Comparison of ENCODE assay signal across 8 mouse cellular contexts in the genomic region with DNA sequence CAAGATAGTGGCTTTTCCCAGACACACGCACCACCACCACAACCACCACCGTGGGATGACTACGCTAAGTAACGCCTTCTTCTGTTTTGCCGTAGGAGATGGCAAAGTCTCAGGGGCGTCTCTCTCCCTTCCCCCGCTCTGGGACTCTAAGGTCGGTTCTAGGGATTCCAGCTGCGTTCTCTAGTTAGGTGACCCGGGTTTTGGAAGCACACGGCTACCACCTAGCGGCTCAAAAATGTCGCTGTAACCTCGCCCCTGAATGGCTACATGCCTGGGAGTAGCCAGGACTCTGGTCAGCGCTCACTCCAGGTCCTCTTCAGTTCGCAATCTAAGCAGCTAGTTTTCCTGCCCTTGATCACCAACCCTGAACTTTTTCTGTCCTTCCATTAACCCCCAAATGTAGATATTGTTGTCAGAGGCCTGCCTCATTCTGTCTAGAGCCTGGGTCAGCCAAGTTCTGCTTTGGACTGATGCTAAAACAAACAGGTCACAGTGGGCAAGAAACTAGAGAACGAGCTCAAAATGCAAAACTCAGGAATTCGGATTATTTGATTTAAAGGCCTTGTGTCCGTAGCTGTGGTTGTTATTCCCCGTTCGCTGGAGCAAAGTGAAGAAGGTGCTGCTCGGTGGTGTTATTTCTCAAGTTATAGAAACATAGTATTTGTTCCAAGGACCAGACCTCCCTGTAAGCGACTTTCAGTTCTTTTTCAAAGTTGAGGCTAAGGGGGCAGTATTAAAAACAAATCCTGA. TPM values are rescaled to one million over a fixed set of nuclear protein-coding genes. Genes with fewer than 3 reads are reported as not detected.
DNase-seq lines count a peak whose midpoint lies in the region; ATAC-seq and TF ChIP-seq lines count a peak whose summit lies in the region.

No protein-coding gene starts in this region.

- H3K9me3 ChIP-seq in ES-E14 (ENCODE audit: control insufficient read depth, insufficient read depth, low read depth, low read length), result no peaks in the 10 kb centered on the region
- no peaks in the 10 kb centered on the region for H3K9me3 ChIP-seq in forebrain, embryonic 12.5 days
- no peaks in the 10 kb centered on the region for H3K9me3 ChIP-seq in heart, postnatal 0 days (replicated peaks; ENCODE audit: control insufficient read depth, low read length)
- H3K9me3 ChIP-seq in liver, embryonic 15.5 days (replicated peaks), result no peaks in the 10 kb centered on the region
- no peaks in the 10 kb centered on the region for H3K9me3 ChIP-seq in neural tube, embryonic 14.5 days (ENCODE audit: control insufficient read depth, low read length)

- H3K4me2 ChIP-seq in forebrain, embryonic 12.5 days, result peak overlapping the region; percentile 73
- H3K4me2 ChIP-seq in heart, postnatal 0 days (ENCODE audit: low read depth, low read length), result peak overlapping the region; percentile 91
- peak overlapping the region; percentile 67 for H3K4me2 ChIP-seq in liver, embryonic 15.5 days
- peak overlapping the region; percentile 82 for H3K4me2 ChIP-seq in neural tube, embryonic 14.5 days (ENCODE audit: low read depth, low read length)

- peak; percentile 89 for DNase-seq in ES-E14 (ENCODE audit: low read depth, low spot score)
- DNase-seq in c-Kit-positive CD71-positive TER-119-negative erythroid progenitor cells, embryonic 14.5 days (ENCODE audit: low read depth), result peak; percentile 66
- DNase-seq in heart, postnatal 0 days (ENCODE audit: low spot score), result peak; percentile 91
- peak; percentile 83 for DNase-seq in kidney, postnatal 25 days
- peak; percentile 69 for DNase-seq in testis, postnatal 14 days (ENCODE audit: low spot score)

- peaks cover 2 to 22% of the 10 kb centered on the region in 2 experiments; a peak in 3 of 4 replicates for H3K4me1 ChIP-seq in ES-E14 (ENCODE audit: control insufficient read depth in 2 of 2, insufficient read depth in 2 of 2, low read length in 2 of 2, poor library complexity in 1 of 2)
- H3K4me1 ChIP-seq in forebrain, embryonic 12.5 days, result peaks cover 44% of the 10 kb centered on the region
- peaks cover 23% of the 10 kb centered on the region for H3K4me1 ChIP-seq in heart, postnatal 0 days (ENCODE audit: control insufficient read depth, insufficient read depth)
- peaks cover 19% of the 10 kb centered on the region for H3K4me1 ChIP-seq in liver, embryonic 15.5 days (replicated peaks)
- peaks cover 18% of the 10 kb centered on the region; the same call in 1 of the 2 replicates for H3K4me1 ChIP-seq in neural tube, embryonic 14.5 days (ENCODE audit: control insufficient read depth, insufficient read depth, low read length)

- TF ChIP-seq EP300 in heart, postnatal 0 days (IDR thresholded peaks at IDR 0.05; ENCODE audit: low read depth), result no peak

- peaks cover 12% of the 10 kb centered on the region for H3K36me3 ChIP-seq in ES-E14 (ENCODE audit: control insufficient read depth, insufficient read depth, low read length, poor library complexity, severe bottlenecking)
- H3K36me3 ChIP-seq in forebrain, embryonic 12.5 days (replicated peaks), result peaks cover 36% of the 10 kb centered on the region
- H3K36me3 ChIP-seq in heart, postnatal 0 days (replicated peaks; ENCODE audit: control insufficient read depth, insufficient read depth, low read length), result peaks cover 29% of the 10 kb centered on the region
- H3K36me3 ChIP-seq in liver, embryonic 15.5 days (replicated peaks), result peaks cover 34% of the 10 kb centered on the region
- peaks cover 28% of the 10 kb centered on the region for H3K36me3 ChIP-seq in neural tube, embryonic 14.5 days (ENCODE audit: control insufficient read depth, insufficient read depth, low read length)

- H3K4me3 ChIP-seq in ES-E14 (ENCODE audit: insufficient read depth in 1 of 2, low read depth in 1 of 2, low read length in 2 of 2, poor library complexity in 1 of 2, severe bottlenecking in 1 of 2), result peak overlapping the region; percentile 54 to 78
- peak overlapping the region; percentile 59 for H3K4me3 ChIP-seq in forebrain, embryonic 12.5 days (replicated peaks)
- peak overlapping the region; percentile 72 for H3K4me3 ChIP-seq in heart, postnatal 0 days (ENCODE audit: low read depth, low read length)
- H3K4me3 ChIP-seq in liver, embryonic 15.5 days (replicated peaks), result peak overlapping the region; percentile 47
- H3K4me3 ChIP-seq in neural tube, embryonic 14.5 days (ENCODE audit: low read depth, low read length), result peak overlapping the region; percentile 62

- H3K27me3 ChIP-seq in forebrain, embryonic 12.5 days, result peaks cover 44% of the 10 kb centered on the region
- H3K27me3 ChIP-seq in heart, postnatal 0 days (ENCODE audit: control insufficient read depth, insufficient read depth, low read length), result no peaks in the 10 kb centered on the region
- peaks cover 60% of the 10 kb centered on the region for H3K27me3 ChIP-seq in liver, embryonic 15.5 days
- no peaks in the 10 kb centered on the region for H3K27me3 ChIP-seq in neural tube, embryonic 14.5 days (ENCODE audit: control insufficient read depth, insufficient read depth, low read length)

- H3K27ac ChIP-seq in ES-E14 (ENCODE audit: insufficient read depth, low read depth, low read length, poor library complexity, severe bottlenecking), result no peak overlapping the region
- no peak overlapping the region for H3K27ac ChIP-seq in forebrain, embryonic 12.5 days
- peak overlapping the region; percentile 88 for H3K27ac ChIP-seq in heart, postnatal 0 days (ENCODE audit: low read depth)
- no peak overlapping the region for H3K27ac ChIP-seq in liver, embryonic 15.5 days (replicated peaks)
- H3K27ac ChIP-seq in neural tube, embryonic 14.5 days (ENCODE audit: low read depth, low read length), result peak overlapping the region; percentile 74

- in situ Hi-C loops in ES-E14 (cut with MboI; ENCODE audit: low sequenced_read_pairs in 2 of 2, unreplicated experiment in 2 of 2), result no loop called here

- peak; percentile 85 for TF ChIP-seq CTCF in heart, postnatal 0 days (IDR thresholded peaks at IDR 0.05; ENCODE audit: low read depth)

- peak; percentile 68 for ATAC-seq in forebrain, embryonic 12.5 days (ENCODE audit: low FRiP score)
- ATAC-seq in heart, postnatal 0 days (ENCODE audit: insufficient read depth, low read depth), result peak; percentile 50
- ATAC-seq in liver, embryonic 15.5 days (ENCODE audit: insufficient read depth), result peak; percentile 64
- peak; percentile 68 for ATAC-seq in neural tube, embryonic 14.5 days (ENCODE audit: low read depth)

- H3K9ac ChIP-seq in ES-E14 (ENCODE audit: insufficient read depth, low read depth, low read length, poor library complexity, severe bottlenecking), result peak overlapping the region; percentile 18
- H3K9ac ChIP-seq in forebrain, embryonic 12.5 days, result no peak overlapping the region
- no peak overlapping the region for H3K9ac ChIP-seq in heart, postnatal 0 days (replicated peaks; ENCODE audit: low read depth, low read length)
- H3K9ac ChIP-seq in liver, embryonic 15.5 days, result no peak overlapping the region
- H3K9ac ChIP-seq in neural tube, embryonic 14.5 days (replicated peaks; ENCODE audit: low read depth, low read length), result peak overlapping the region; percentile 68; the same call in 1 of the 2 replicates

- 7% methylated on average over 23 of the region's 23 CpGs for WGBS in forebrain, embryonic 12.5 days
- 6% methylated on average over 23 of the region's 23 CpGs for WGBS in heart, postnatal 0 days
- WGBS in liver, embryonic 15.5 days (ENCODE audit: insufficient replicate concordance), result 4% methylated on average over 23 of the region's 23 CpGs
- 5% methylated on average over 23 of the region's 23 CpGs for WGBS in neural tube, embryonic 14.5 days

TF ChIP-seq in ES-E14, 5 proteins besides CTCF, POLR2A, EP300 and RAD21:
- no peak for TF ChIP-seq MAFK (IDR thresholded peaks at IDR 0.05; ENCODE audit: insufficient read depth, low read depth, low read length)

RNA-seq across cellular contexts. Expression of a gene that starts 1.3 kb away (rescaled TPM):
- 1.6 and 4.8 TPM in 2 replicates for total RNA-seq in ES-E14 (2012; rRNA removed)
- polyA plus RNA-seq in forebrain, embryonic 12.5 days (2016; fragmentation: Nextera tagmentation; extraction: Ambion mirVana), result 2.1 and 2.4 TPM in 2 replicates
- total RNA-seq in heart, postnatal 0 days (2014; rRNA removed; ENCODE audit: low replicate concordance), result 2.8 and 10.5 TPM in 2 replicates
- 10.7 and 10.8 TPM in 2 replicates for polyA plus RNA-seq in heart, postnatal 0 days (2015; fragmentation: Nextera tagmentation; extraction: Ambion mirVana)
- polyA plus RNA-seq in liver, embryonic 15.5 days (2015; fragmentation: Nextera tagmentation; extraction: Ambion mirVana), result 0.17 and 0.23 TPM in 2 replicates
- 11.0 and 11.4 TPM in 2 replicates for polyA plus RNA-seq in neural tube, embryonic 14.5 days (2014; fragmentation: Nextera tagmentation; extraction: Ambion mirVana)

RNA-seq across cellular contexts. Expression of a gene that starts 14.5 kb away (rescaled TPM):
- total RNA-seq in ES-E14 (2012; rRNA removed), result 1,823 and 2,502 TPM in 2 replicates
- 790 and 820 TPM in 2 replicates for polyA plus RNA-seq in forebrain, embryonic 12.5 days (2016; fragmentation: Nextera tagmentation; extraction: Ambion mirVana)
- total RNA-seq in heart, postnatal 0 days (2014; rRNA removed; ENCODE audit: low replicate concordance), result 156 and 179 TPM in 2 replicates
- polyA plus RNA-seq in heart, postnatal 0 days (2015; fragmentation: Nextera tagmentation; extraction: Ambion mirVana), result 254 and 259 TPM in 2 replicates
- polyA plus RNA-seq in liver, embryonic 15.5 days (2015; fragmentation: Nextera tagmentation; extraction: Ambion mirVana), result 345 and 399 TPM in 2 replicates
- polyA plus RNA-seq in neural tube, embryonic 14.5 days (2014; fragmentation: Nextera tagmentation; extraction: Ambion mirVana), result 428 and 483 TPM in 2 replicates

RNA-seq across cellular contexts. Expression of a gene that starts 54.9 kb away (rescaled TPM):
- 0.48 and 0.54 TPM in 2 replicates for total RNA-seq in ES-E14 (2012; rRNA removed)
- polyA plus RNA-seq in forebrain, embryonic 12.5 days (2016; fragmentation: Nextera tagmentation; extraction: Ambion mirVana), result 0.32 TPM in 1 of 2 replicates, not detected in the other
- total RNA-seq in heart, postnatal 0 days (2014; rRNA removed; ENCODE audit: low replicate concordance), result not detected in 2 replicates
- not detected in 2 replicates for polyA plus RNA-seq in heart, postnatal 0 days (2015; fragmentation: Nextera tagmentation; extraction: Ambion mirVana)
- not detected in 2 replicates for polyA plus RNA-seq in liver, embryonic 15.5 days (2015; fragmentation: Nextera tagmentation; extraction: Ambion mirVana)
- polyA plus RNA-seq in neural tube, embryonic 14.5 days (2014; fragmentation: Nextera tagmentation; extraction: Ambion mirVana), result 32.9 and 41.0 TPM in 2 replicates

Comparison
In these comparisons a context has a peak if more than half of its experiments do, and no peak if none do; other contexts are left out.
1. H3K27ac ChIP-seq: peak in heart, postnatal 0 days (single experiment) and neural tube, embryonic 14.5 days (single experiment); none in ES-E14 (single experiment), forebrain, embryonic 12.5 days (single experiment) and liver, embryonic 15.5 days (single experiment).
2. H3K9ac ChIP-seq: peak in ES-E14 (single experiment) and neural tube, embryonic 14.5 days (single experiment); none in forebrain, embryonic 12.5 days (single experiment), heart, postnatal 0 days (single experiment) and liver, embryonic 15.5 days (single experiment).
3. RNA of a gene that starts 54.9 kb away (polyA plus RNA-seq): 32.9 to 41.0 TPM in neural tube, embryonic 14.5 days; 0.32 TPM in forebrain, embryonic 12.5 days, not detected in heart, postnatal 0 days and not detected in liver, embryonic 15.5 days; every median in the first group is over 10 times any median in the second.
4. Peak in every context shown above with its lines, with median percentiles within 50 percentile points of each other: DNase-seq, H3K4me3 ChIP-seq, ATAC-seq and H3K4me2 ChIP-seq.